Mouse (Mus musculus): ENCODE results near the gene Pcyt2. TPM values are rescaled to one million over a fixed set of nuclear protein-coding genes. Genes with fewer than 3 reads are reported as not detected.

Gene Pcyt2
- total RNA-seq (2021) = 100 to 1,000 TPM; 150 TPM
- long read RNA-seq, experiment 1, transcript Pcyt2-206 (3 exons, 513 nt) = minor isoform, 5 of 191 reads
- long read RNA-seq, experiment 1, transcript Pcyt2-203 (13 exons, 1,486 nt) = minor isoform, 12 of 191 reads
- long read RNA-seq, experiment 1, transcript Pcyt2-201 (14 exons, 1,881 nt) = major isoform, 78 of 191 reads
- long read RNA-seq, experiment 1, partial matches to known transcripts = 12 of 191 reads
- long read RNA-seq, experiment 1, other reads (novel, unspliced or antisense) = 81 of 191 reads
- long read RNA-seq, experiment 2, transcript Pcyt2-206 (3 exons, 513 nt) = minor isoform, 8 of 233 reads
- long read RNA-seq, experiment 2, transcript Pcyt2-203 (13 exons, 1,486 nt) = minor isoform, 29 of 233 reads
- long read RNA-seq, experiment 2, transcript Pcyt2-201 (14 exons, 1,881 nt) = major isoform, 86 of 233 reads
- long read RNA-seq, experiment 2, partial matches to known transcripts = 11 of 233 reads
- long read RNA-seq, experiment 2, other reads (novel, unspliced or antisense) = 95 of 233 reads

- peak; percentile 86 to 92 for DNase-seq (ENCODE audit: low spot score in 2 of 2)
These were observed at the start of gene Pcyt2 for GRCm38 (mm10) chr11:120617519-120618112. Gene Pcyt2 (minus strand): TSS chr11:120617936.

DNA sequence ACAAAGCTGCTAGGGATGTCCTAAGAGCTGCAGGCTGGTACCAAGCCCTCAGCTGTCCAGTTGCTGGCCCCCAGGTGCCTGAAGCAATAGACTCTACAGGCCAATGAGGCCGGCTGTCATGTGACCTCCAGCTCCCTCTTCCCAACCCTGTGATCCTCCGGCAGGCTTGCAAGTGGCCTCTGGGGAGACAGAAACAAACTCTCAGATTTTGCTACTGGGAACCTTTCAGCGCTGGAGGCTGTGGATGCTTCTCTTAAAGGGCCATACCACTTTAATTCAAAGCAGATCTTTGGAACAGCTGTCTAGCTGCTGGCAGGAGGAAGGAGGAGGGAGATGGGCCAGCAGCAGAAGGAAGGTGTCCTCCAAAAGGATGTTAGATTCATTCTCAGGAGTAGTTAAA, 48.9 kb upstream of the Pcyt2 start:
- no peak for DNase-seq (ENCODE audit: low spot score in 2 of 2)

DNA sequence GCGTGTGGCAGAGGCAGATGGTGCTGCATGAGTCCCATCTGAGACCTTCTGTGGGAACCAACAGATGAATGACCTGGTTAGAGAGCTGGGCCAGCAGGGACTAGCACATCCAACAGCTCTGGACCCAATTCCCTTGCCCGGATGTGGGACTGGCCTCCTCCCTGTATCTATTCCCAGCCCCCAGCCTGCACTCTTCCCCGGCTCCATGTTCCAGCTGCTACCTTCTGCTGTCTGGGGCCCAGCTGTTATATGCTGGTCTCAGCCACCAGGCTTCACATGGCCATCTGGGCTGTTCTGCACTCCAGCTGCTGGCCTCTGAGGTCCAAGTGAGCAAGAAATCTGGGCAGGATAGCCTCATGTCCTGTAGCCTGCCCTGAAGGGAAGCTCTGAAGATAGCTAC, 47.7 kb upstream of the Pcyt2 start:
- DNase-seq (ENCODE audit: low spot score in 2 of 2) = no peak

DNA sequence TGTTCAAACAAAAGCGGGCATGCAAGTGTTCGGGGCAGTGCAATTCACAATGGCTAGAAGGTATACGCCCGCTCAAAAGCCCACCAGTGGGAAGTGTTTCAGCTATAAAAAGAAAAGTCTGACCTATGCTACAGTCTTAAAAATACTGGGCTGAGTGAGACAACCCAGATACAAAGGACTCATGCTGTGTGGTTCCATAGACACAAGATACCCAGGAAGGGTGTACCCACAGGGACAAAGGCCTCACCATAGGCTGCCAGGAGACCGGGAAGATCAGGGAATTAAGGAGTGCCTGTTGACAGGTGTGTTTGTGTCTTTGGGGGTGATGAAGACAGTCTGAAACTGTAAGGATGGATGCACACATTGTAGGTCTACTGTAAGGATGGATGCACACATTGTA, 46.0 kb upstream of the Pcyt2 start:
- DNase-seq (ENCODE audit: low spot score in 2 of 2) = no peak

DNA sequence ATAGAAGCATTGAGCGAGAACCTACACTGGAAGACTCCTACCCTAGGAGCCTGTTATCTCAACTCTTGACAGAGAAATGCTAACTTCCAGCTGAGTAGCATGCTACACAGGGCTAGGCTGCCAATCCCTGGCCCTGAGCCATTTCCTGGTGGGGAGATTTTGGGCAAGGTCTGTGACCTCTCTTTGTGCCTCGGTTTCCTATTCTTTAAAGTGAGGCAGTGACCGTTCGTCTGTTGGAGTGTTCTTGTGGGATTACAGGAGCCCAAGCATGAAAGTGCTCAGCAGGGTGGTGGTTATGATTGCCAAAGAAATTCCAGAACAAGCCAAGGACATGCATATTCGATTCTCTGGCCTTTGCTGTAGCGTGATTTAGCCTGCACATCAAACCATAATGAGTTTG, 45.0 kb upstream of the Pcyt2 start:
- no peak for DNase-seq (ENCODE audit: low spot score in 2 of 2)

DNA sequence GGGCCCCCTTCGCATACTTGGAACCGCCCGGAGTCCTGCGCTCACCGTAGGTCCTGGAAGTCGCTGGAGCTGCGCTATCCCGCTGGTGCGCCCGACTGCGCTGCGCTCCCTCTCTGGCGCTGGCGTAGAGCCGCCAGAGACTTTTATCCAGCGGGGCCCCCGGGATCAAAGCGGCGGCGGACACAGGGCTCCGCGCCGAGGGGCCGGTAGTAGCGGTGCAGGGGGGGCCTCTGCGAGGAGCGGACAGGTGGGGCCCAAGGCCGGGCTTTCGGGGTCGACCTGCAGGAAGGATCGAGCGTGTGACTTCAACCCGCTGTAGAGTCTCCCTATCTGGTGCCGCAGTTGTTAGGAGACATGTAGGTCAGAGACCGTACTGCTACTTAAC, 43.3 kb upstream of the Pcyt2 start, which contains the start of gene Notum:
TSS of gene Notum (minus strand) at position 100 of the 385 bp plus-strand sequence.
- DNase-seq (ENCODE audit: low spot score in 2 of 2) = no peak

GRCm38 (mm10) chr11:120660301-120661075, 42.8 kb upstream of the Pcyt2 start:
- DNase-seq (ENCODE audit: low spot score in 2 of 2) = no peak

- DNase-seq (ENCODE audit: low spot score in 2 of 2) = no peak
These were observed 42.0 kb upstream of the Pcyt2 start for GRCm38 (mm10) chr11:120659509-120660300.

DNA sequence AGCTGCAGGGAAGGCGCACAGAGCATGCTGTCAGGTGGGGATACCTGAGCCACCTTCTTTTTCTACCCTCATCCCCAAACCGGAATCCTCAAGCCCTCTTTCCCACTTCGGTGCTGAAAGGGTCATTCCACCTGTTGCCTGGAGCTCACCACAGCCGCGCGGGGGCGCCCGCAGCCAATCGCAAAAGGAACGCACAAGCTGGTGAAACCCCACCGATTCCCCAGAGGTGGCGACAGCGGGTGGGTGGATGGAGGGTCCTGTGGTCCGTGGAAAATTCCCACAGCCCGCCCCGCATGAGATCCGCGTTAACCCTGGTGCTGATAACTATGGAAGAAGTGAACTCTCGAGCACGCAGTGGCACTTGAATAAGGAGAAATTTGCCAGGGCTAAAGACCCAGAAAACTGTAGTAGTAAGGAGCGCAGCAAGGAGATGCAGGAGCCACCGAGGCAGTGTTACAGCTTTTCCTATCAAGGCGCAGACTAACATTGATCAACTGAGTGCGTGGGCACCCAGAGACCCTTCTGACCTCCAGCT, 41.2 kb upstream of the Pcyt2 start:
- DNase-seq (ENCODE audit: low spot score in 2 of 2) = peak; percentile 78 to 82

GRCm38 (mm10) chr11:120657301-120657700, 39.6 kb upstream of the Pcyt2 start:
- DNase-seq (ENCODE audit: low spot score in 2 of 2) = no peak

- no peak for DNase-seq (ENCODE audit: low spot score in 2 of 2)
These were observed 37.0 kb upstream of the Pcyt2 start for GRCm38 (mm10) chr11:120654741-120655140.

DNA sequence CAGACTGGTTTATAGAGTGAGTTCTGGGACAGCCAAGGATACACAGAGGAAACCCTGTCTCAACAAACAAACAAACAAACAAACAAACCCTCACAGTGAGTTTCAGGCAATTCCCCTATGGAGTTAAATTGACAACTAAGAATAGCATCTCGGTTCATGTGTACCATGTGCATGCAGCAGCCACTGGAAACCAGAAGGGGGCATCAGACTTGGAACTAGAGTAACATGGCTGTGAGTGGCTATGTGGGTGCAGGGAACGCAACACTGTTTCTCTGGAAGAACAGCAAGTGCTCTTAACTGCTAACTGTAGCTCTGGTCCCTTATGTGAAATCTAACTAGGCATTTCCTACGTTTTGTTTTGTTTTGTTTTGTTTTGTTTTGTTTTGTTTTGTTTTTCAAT, 34.1 kb upstream of the Pcyt2 start:
- DNase-seq (ENCODE audit: low spot score in 2 of 2) = no peak

DNA sequence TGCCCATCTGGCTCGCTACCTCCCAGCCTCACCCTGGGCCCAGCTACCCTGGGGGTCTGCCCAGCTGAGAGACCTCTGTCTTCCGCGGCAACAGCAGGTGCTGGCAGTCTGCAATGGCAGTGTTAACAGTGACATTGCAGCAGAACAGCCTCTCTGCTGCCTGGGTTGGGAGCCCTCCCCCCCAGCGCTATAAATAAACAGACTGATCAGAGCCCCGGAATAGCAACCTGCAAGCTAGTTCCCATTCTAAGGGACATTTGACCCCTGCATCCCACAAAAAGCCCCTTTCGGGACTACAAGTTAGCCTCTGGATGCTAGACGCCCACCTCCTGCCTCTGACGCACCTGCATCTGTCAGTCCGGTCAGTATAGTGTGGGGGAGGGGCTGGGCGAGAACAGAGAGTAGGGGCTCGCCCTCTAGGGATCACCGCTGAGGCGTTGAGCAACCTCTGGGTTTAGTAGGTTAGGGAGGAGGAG, 30.3 kb upstream of the Pcyt2 start, which contains the start of gene Myadml2:
TSS of gene Myadml2 (minus strand) at position 158 of the 476 bp plus-strand sequence.
- DNase-seq (ENCODE audit: low spot score in 2 of 2) = no peak

- no peak for DNase-seq (ENCODE audit: low spot score in 2 of 2)
These were observed 29.5 kb upstream of the Pcyt2 start for GRCm38 (mm10) chr11:120647047-120647830.

DNA sequence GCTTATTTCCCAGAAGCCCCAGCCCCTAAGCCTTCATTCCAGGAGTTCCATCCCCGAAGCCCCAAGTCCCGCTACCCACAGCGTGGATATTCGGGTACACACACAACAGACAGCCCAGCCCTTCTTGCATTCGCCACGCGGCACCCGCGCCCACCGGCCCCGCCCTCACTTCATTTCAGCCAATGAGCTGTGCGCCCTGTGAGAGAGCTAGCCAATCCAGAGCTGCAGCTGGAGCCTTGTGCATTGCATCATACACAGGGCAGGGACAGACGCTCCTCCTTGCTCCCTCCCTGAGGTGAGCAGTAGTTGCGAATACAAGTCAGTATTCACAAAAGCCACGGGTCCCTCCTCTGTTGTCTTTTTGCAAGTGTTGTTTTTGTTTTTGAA, 25.9 kb upstream of the Pcyt2 start, which contains the start of gene Pycr1:
TSS of gene Pycr1 (minus strand) at position 169 of the 387 bp plus-strand sequence.
- peak; percentile 90 to 95 for DNase-seq (ENCODE audit: low spot score in 2 of 2)

- no peak for DNase-seq (ENCODE audit: low spot score in 2 of 2)
These were observed 25.3 kb upstream of the Pcyt2 start for GRCm38 (mm10) chr11:120642939-120643600.

- no peak for DNase-seq (ENCODE audit: low spot score in 2 of 2)
These were observed 24.1 kb upstream of the Pcyt2 start for GRCm38 (mm10) chr11:120641869-120642268.

- DNase-seq (ENCODE audit: low spot score in 2 of 2) = no peak
These were observed 23.5 kb upstream of the Pcyt2 start for GRCm38 (mm10) chr11:120641255-120641654.

GRCm38 (mm10) chr11:120634810-120635209, 17.1 kb upstream of the Pcyt2 start:
- DNase-seq (ENCODE audit: low spot score in 2 of 2) = no peak
